Mouse (Mus musculus) adrenal gland, postnatal 25 days (tissue): ENCODE measurements at regions not wholly inside any gene's neighbourhood (a gene's known extent, or its start where the extent isn't known, plus 50 kb on each side); places are given as distances from the start of the nearest gene placed in this dataset.

Experiments used
- DNase-seq: peaks from one replicate; pipeline ENCODE4 v3.0.0; 2021; ENCODE audit warnings: mixed read lengths

- DNase-seq: no peak
Measured at GRCm38 (mm10) chr10:27995035-27995399, 79.6 kb upstream of the Ptprk start.

- DNase-seq: no peak
Measured at GRCm38 (mm10) chr10:28010756-28011155, 63.9 kb upstream of the Ptprk start.

- DNase-seq: no peak
Measured at GRCm38 (mm10) chr10:28012135-28012534, 62.5 kb upstream of the Ptprk start.

GRCm38 (mm10) chr10:28013401-28013800, 61.2 kb upstream of the Ptprk start:
- no peak for DNase-seq

GRCm38 (mm10) chr10:28014306-28014825, 60.3 kb upstream of the Ptprk start:
- DNase-seq: no peak
